Mouse (Mus musculus): Measurements from ENCODE around the gene Tchp.

Tchp gene

DNA sequence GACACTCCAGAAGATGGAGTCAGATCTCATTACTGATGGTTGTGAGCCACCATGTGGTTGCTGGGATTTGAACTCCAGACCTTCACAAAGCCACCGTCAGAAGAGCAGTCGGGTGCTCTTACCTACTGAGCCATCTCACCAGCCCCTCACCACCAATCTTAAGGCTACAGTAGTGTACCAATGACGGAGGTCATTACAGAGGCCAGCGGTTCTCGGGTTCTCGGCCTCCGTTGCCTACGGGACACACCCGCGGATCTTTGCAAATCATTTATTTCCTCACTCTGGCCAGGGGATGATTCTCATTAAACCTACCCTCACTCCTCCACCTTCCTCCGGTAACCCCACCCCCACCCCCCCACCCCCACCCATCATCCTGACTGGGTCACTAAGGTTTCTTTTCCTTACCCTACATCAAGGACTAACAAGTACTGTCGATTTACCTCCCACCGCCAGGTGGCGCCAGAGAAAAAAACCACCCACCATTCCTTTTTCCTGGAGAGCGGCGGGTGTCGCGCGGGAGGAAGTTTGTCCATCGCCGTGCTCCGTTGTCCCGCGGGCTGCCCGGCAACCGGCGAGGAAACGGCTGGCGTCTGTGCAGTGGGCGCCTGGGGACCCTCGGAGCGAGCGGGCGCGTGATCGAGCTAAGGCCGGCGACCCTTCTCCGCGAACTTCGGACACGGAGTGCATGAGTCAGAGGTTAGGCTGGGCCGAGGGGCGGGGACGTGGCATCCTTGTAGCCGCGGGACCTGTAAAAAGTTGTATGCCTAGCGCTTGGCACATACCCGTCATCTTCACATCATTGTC is at the start of gene Tchp:
Gene Tchp, plus strand, starts transcription at position 496 of the 804 bp plus-strand sequence.
- WGBS, result 4% methylated on average over 49 of the region's 49 CpGs

DNA sequence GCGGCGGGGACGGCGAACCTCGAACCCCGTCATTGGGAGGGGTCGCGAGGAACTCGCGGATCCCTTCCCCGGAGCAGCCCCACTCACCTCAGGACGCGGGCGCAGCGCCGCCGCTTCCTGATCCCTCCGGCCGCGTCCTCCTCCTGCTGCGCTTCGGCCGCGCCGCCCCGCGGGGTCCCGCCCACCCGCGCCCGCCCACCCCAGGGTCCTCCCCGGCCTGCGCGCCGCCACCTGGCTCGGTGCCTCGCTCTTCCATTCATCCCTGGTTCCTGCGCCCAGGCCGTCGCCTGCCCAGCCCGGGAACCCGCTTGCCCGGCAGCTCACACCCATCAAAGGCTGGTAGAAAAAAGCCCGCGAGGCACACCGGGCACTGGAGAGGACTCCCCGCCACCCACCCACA is 49.3 kb upstream of the Tchp start, which contains the start of gene Trpv4:
Gene Trpv4, minus strand, starts transcription at position 167 of the 400 bp plus-strand sequence.
- WGBS, result 4% methylated on average over 47 of the region's 47 CpGs

DNA sequence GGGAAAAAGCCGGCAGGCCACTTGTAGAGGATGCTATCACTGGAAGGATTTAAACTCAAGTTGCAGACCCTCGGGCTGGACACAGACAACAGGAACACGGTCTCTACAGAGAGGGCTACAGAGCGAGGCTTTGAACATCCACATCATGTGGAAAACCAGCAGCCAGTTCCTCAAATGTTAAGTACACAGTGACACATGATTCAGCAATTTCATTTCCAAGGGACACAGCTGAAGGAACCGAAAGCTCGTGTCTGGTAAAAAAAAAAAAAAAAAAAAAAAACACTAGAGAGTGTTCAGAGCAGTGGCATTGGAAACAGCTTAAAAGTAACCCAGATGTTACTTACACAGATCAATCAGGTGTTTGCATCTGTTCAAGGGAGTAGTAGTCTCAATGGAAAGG is 46.5 kb upstream of the Tchp start:
- 65% methylated on average over 6 of the region's 6 CpGs for WGBS

DNA sequence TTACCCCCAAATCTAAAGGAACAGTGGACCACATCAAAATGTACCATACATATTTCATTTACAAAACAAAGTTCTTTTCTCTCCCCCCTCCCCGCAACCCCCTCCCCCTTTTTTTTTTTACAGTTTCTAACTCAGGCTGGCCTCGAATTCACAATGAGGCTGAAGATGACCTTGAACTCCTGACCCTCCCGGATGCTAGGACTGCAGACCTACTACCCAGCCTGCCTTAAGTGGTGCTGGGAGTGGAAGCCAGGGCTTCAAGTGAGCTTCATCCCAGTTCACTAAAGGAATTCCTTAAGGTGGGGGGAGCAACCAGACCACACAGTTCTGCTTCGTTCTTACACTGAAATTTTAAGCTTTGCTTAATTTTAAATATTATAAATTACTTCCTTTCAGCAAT is 43.4 kb upstream of the Tchp start:
- WGBS, result 84% methylated on average over 4 of the region's 4 CpGs

GRCm38 (mm10) chr5:114664750-114665149 is 42.8 kb upstream of the Tchp start:
- WGBS, result 57% methylated on average over 7 of the region's 7 CpGs

DNA sequence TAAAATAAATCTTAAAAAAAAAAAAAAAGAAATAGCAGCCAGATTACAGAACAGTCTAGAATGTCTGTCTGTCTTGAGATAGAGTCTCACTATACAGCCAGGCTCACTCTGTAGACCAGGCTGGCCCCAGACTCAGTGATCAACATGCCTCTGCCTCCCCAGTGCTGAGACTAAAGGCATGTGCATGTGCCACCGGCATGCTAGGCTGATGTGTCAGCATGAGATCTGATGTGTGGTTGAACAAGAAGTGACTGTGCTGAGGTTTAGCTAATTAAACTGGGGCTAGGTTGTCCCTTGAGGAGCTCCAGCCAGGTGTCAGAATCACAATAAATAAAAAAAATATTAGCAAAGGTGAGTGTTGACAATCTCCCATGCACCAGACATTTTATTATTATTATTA is 40.9 kb upstream of the Tchp start:
- whole genome bisulfite sequencing, result 59% methylated on average over 1 of the region's 1 CpGs

- WGBS, result 3% methylated on average over 36 of the region's 36 CpGs
These were observed 40.2 kb upstream of the Tchp start for GRCm38 (mm10) chr5:114667228-114667856.

DNA sequence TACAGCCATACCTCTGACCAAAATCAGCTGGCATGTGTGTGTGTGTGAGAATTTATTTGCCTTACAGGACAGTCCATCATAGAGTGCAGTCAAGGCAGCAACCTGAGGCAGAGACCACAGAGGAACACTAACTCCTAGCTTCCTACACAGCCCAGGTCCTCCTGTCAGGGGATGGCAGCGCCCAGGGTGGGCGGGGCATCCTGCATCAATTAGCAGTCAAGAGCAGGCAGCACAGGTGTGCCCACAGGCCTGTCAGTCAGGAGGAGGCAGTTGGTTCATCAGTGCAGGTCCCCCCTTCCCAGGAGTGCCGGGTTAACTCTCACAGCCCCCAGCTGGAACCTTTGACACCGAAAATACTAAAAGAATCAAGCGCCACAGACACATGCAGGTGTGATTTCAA is 38.5 kb upstream of the Tchp start:
- WGBS, result 96% methylated on average over 5 of the region's 5 CpGs

DNA sequence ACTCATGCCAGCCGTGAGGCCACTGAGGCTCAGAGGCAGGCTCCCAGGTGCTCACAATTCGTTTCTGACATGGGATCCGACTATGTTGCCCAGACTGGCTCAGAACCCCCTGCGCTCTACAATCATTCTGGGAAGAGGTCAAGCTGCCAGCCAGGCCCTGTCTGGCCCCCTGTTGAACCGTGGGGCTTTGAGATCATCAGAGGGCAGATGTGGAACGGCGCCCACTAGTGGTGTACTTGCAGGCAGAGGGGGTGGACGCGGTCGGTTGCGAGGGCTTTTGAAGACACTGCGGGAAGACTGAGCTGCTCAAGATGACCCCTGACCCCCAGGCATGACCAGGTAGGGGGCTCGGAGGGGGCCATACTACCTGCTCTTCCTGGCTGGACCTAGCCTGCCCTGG is 34.4 kb upstream of the Tchp start:
- 89% methylated on average over 13 of the region's 13 CpGs for WGBS

GRCm38 (mm10) chr5:114674594-114674993 is 33.0 kb upstream of the Tchp start:
- 88% methylated on average over 8 of the region's 8 CpGs for WGBS

- WGBS, result 66% methylated on average over 17 of the region's 17 CpGs
These were observed 27.5 kb upstream of the Tchp start for GRCm38 (mm10) chr5:114679841-114680591.

DNA sequence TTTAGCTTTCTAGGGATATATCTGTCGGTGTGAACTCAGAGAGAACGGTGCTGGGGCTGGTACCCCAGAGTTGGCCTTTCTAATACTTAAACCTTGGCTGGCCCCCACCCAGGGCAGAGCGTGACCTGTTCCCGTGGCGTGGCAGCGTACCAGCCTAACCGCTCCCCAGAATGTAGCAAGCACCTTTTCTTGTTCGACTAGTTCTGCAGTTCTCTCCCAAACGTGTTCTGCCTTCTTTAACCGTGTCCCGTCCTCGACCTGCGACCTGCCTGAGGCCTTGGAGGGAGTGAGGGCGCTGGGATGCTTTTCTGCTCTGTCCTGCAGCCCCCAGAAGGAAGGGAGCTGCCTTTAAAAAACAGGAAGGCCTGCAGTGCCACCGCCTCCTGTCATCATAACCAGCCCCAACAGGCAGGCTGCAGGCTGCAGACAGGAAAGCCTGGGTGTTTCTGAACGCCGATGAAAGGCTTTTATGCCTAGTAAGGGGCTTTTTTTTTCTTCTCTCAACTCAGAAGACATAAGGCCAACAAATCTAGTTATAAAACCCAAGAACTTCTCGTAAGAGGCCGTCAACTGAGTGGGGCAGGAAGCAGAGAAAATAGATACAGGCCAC is 26.8 kb upstream of the Tchp start:
- WGBS, result 76% methylated on average over 19 of the region's 19 CpGs

- WGBS, result 63% methylated on average over 8 of the region's 8 CpGs
These were observed 25.8 kb upstream of the Tchp start for GRCm38 (mm10) chr5:114681717-114682116.

GRCm38 (mm10) chr5:114685986-114686385 is 21.6 kb upstream of the Tchp start:
- WGBS, result 91% methylated on average over 5 of the region's 5 CpGs

GRCm38 (mm10) chr5:114686726-114687210 is 20.8 kb upstream of the Tchp start:
- WGBS, result 84% methylated on average over 7 of the region's 7 CpGs

- 74% methylated on average over 13 of the region's 13 CpGs for WGBS
These were observed 18.9 kb upstream of the Tchp start for GRCm38 (mm10) chr5:114688703-114689102.

DNA sequence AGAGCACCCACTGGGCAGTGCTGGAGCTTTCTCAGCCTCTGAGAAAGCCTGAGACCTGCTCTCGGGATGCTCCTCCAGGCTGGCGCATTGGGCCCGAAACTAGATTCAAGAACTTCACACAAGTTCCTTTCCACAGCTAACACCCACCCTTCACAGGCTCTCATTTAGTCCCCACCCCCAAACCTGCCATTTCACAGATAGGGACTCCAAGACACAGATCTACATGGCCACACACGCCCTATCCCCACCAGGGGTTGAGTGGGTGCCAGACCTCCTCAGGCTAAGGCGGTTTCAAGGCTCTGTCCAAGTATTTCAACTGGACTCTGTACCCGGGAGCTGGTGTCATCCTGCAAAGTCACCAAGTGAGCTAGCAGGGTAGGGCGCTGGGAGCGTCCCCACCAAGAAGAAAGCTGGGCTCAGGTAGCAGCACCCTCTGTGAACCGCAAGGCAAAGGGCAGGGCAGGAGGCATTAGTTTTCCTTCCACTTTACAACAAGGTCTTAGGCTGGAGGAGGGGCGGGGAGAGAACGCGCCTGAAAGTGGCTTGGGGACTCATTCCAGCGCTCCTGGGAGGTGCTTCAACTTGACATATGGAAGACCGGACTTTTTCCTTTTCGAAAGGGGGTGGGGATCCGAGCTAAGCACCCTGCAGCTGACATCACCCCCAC is 17.7 kb upstream of the Tchp start:
- WGBS, result 11% methylated on average over 16 of the region's 16 CpGs

DNA sequence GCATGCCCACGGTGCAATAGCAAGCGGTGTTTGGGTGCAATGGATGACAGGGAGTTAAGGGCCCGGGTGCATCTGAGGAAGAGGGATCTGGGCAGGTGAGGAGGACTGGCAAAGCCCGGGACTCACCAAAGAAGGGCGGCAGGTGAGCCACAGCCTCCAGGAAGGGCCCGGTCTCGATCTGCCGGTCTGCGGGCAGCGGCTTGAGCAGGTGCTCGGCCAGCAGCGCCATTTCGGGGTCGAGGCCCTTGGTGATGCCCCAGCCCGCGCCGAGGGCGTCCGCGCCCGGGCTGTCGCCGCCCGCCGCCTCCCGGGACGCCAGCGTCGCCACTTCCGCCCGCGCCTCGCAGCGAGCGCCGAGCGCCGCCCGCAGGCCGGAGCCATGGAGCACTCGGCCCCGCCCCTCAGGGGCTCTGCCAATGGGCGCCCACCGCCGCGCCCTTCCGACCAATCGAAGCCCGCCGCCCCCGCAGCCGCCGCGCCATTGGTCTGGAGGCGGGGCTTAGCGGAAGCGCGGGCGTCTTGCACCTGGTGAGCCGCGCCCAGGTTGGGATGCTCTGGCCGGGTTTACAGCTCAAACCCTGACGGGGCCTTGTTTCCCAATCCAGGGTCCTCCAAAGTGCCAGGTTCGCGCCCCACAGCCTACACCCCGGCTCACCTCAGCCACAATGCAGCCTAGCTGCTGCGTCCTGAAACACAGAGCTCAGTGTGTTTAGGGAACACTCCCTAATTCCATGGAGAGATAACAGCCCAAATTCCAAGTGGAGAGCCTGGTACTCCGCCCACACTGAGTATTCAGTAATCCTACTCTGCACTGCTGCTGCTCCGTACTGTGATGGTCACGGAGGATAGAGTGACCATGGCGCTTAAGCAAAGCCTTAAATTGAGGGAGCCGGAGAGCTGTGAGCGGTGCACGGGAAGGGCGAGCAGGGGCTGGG is 16.7 kb upstream of the Tchp start, which contains the start of gene Gltp:
Gene Gltp, minus strand, starts transcription at position 352 of the 935 bp plus-strand sequence.
- 5% methylated on average over 70 of the region's 75 CpGs for WGBS

DNA sequence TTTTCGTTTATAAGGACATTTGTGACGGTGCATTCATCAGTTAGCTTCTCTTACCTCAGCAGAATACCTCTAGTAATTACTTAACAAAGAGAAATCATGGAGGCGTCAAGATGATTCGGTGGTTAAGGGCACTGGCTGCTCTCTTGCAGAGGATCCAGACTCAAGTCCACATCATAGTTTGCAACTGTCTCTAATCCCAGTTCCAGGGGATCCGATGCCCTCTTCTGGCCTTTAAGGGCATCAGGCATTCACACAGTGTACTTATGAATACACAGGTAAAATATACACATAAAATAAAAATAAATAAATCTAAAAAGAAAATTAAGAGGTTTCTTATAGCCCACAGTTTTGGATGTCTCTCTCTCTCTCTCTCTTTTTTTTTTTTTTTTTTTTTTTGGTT is 11.8 kb upstream of the Tchp start:
- 68% methylated on average over 5 of the region's 5 CpGs for WGBS

GRCm38 (mm10) chr5:114696939-114697338 is 10.6 kb upstream of the Tchp start:
- WGBS, result 90% methylated on average over 17 of the region's 17 CpGs

Data from cerebral cortex, adult 2 months (tissue).